Mouse (Mus musculus): Measurements from ENCODE around the gene Myrfl.

Myrfl gene

GRCm38 (mm10) chr10:116755881-116756581 is 140.7 kb downstream of the Myrfl start:
- no peak for DNase-seq (ENCODE audit: low spot score)

DNA sequence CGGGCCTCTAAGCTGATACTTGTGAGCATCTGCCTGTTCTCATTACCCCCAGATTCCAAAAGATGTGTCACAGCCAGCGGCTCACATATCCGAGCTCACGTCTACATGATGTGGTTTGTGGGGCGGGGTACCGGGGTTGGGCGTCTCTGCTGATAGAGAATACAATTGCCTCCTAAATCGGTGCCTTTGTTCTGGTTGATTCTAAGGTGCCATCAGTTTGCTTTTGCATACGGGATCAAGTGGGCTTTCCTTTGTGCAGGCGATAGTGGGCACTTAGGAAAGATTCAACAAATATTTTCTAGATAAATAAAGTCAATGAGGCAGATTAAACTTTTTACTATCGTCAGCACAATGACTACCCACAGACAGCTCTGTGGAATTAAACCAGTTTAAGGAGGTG is 141.8 kb downstream of the Myrfl start:
- DNase-seq (ENCODE audit: low spot score): no peak

GRCm38 (mm10) chr10:116750895-116751294 is 145.8 kb downstream of the Myrfl start:
- DNase-seq (ENCODE audit: low spot score): no peak

GRCm38 (mm10) chr10:116750062-116750461 is 146.7 kb downstream of the Myrfl start:
- DNase-seq (ENCODE audit: low spot score): no peak

- no peak for DNase-seq (ENCODE audit: low spot score)
Observed at GRCm38 (mm10) chr10:116748681-116749080, 148.0 kb downstream of the Myrfl start.

DNA sequence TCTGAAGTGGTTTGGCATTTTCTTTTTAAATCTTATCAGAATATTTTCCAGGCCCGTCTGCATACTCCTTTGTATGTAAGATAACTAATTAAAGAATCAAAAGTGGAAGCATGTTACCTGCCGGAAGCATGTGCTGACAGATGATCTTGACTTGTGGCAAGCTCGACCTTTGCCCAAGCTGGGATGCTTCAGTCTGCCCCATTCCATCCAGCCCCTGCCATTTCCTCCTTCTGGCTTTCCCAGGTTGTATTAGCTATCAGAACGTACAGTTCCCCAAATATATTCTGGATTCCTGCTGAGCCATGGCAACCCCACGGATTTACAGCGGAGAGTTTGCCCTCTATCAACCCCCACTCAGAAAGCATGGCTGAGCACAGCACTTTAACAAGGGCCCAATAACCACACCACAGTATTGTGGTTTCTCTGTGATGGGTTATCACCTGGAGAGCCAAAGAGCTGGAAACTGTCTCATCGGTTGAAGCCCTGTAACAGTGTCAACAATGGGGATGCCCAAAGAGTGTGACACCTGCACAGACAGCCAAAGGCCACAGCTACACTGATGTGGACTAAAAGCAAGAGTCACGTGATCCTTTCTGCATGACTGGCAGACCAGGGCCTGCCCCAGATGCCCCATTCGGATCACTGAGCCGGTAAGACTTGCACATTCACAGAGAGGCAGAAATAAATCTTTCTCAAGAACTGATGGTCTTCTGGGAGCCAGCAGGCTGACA is 150.3 kb downstream of the Myrfl start:
- DNase-seq (ENCODE audit: low spot score): peak; percentile 6

DNA sequence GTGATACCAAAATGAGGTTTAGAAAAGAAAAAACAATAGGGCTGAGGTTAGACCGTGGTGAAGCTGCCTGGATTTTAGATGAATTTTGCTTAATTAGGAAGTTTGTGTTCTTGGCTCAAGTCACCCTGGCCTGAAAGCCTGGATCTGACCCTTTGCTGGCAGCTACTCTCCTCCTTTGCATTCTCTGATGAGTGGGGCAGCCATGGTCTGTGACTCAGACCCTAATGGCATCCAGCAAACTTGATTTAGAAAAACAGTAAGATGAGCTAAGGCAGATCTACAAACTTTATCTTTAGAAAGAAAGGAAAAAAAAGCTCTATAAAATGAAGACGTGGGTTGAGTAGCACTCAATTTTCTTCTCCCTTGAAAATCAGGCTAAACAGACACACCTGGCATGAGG is 154.0 kb downstream of the Myrfl start:
- no peak for DNase-seq (ENCODE audit: low spot score)

- DNase-seq (ENCODE audit: low spot score): no peak
Observed at GRCm38 (mm10) chr10:116742189-116742588, 154.5 kb downstream of the Myrfl start.

GRCm38 (mm10) chr10:116741343-116741742 is 155.4 kb downstream of the Myrfl start:
- no peak for DNase-seq (ENCODE audit: low spot score)

- DNase-seq (ENCODE audit: low spot score): no peak
Observed at GRCm38 (mm10) chr10:116740073-116740472, 156.6 kb downstream of the Myrfl start.

GRCm38 (mm10) chr10:116738533-116738932 is 158.2 kb downstream of the Myrfl start:
- DNase-seq (ENCODE audit: low spot score): no peak

DNA sequence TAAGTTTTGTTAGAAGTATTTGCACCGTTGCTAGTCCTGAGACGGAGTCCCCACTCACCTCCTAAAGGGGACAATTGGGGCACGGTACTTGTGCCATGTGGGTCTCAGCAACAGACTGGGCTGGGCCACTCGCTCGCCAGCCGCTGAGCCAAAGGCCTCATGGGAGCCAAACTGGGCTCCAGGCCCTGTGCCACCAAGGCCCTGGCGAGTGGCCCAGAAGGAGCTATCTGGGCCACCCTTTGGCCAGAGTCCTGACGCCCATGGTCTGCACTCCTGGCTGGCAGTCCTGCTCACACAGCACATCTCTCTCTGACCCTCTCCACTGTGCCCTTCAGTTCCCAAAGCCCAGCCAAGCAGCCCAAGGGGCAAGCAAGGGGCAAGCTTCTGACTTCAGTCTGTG is 161.1 kb downstream of the Myrfl start:
- no peak for DNase-seq (ENCODE audit: low spot score)

DNA sequence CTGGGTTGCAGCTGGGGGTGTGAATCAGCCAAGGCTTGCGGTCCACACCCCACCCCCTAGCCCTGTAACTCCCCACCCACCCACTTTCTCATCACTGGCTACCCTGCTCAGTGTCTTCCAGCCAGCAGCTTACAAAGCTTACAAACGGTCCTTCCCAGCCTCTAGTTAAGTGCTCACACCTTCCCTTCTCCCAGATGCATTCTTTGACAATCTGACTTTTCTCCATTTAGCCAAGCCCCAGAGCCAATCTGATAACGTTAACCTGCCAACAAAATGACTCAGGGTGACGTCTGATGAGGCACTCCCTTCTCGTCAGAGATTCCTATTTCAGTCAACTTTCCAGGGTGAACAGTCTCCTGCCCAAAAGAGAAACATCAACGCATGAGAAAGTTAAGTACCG is 163.1 kb downstream of the Myrfl start:
- DNase-seq (ENCODE audit: low spot score): no peak

- no peak for DNase-seq (ENCODE audit: low spot score)
Observed at GRCm38 (mm10) chr10:116730033-116730652, 166.6 kb downstream of the Myrfl start.

- DNase-seq (ENCODE audit: low spot score): no peak
Observed at GRCm38 (mm10) chr10:116728860-116729259, 167.9 kb downstream of the Myrfl start.

GRCm38 (mm10) chr10:116727702-116728298 is 168.9 kb downstream of the Myrfl start:
- DNase-seq (ENCODE audit: low spot score): no peak

Measured in T-cell, adult 2 months (primary cell).